Mouse (Mus musculus) CD4-positive helper T cell, adult 2 months (primary cell): ENCODE measurements at regions not wholly inside any gene's neighbourhood (a gene's known extent, or its start where the extent isn't known, plus 50 kb on each side); places are given as distances from the start of the nearest gene placed in this dataset.

ENCODE experiments used
- DNase-seq: peaks from one replicate; pipeline ENCODE4 v3.0.0-alpha.2; 2012; ENCODE audit warnings: low read depth, missing footprints, low spot score

GRCm38 (mm10) chr15:97578046-97578445, 127.6 kb downstream of the Rpap3 start:
- DNase-seq = peak; percentile 85

GRCm38 (mm10) chr15:97577196-97577595, 128.4 kb downstream of the Rpap3 start:
- DNase-seq = no peak

GRCm38 (mm10) chr15:97572639-97573038, 133.0 kb downstream of the Rpap3 start:
- no peak for DNase-seq

- no peak for DNase-seq
Measured at GRCm38 (mm10) chr15:97571885-97572284, 133.7 kb downstream of the Rpap3 start.

GRCm38 (mm10) chr15:97560096-97560495, 145.5 kb downstream of the Rpap3 start:
- DNase-seq = no peak

- no peak for DNase-seq
Measured at GRCm38 (mm10) chr15:97558725-97559124, 146.9 kb downstream of the Rpap3 start.

GRCm38 (mm10) chr15:97548354-97548753, 157.3 kb downstream of the Rpap3 start:
- DNase-seq = no peak

- peak; percentile 23 for DNase-seq
Measured at GRCm38 (mm10) chr15:97545034-97545433, 160.6 kb downstream of the Rpap3 start.

- no peak for DNase-seq
Measured at GRCm38 (mm10) chr15:97541646-97542045, 164.0 kb downstream of the Rpap3 start.

GRCm38 (mm10) chr15:97536145-97536544, 169.5 kb downstream of the Rpap3 start:
- DNase-seq = no peak

- DNase-seq = peak; percentile 61
Measured at GRCm38 (mm10) chr15:97534878-97535277, 170.7 kb downstream of the Rpap3 start.

GRCm38 (mm10) chr15:97533553-97534291, 171.9 kb downstream of the Rpap3 start:
- no peak for DNase-seq

- DNase-seq = peak; percentile 18
Measured at GRCm38 (mm10) chr15:97532346-97532910, 173.2 kb downstream of the Rpap3 start.

- DNase-seq = no peak
Measured at GRCm38 (mm10) chr15:97528291-97529050, 177.2 kb downstream of the Rpap3 start.

GRCm38 (mm10) chr15:97520395-97520794, 185.2 kb downstream of the Rpap3 start:
- DNase-seq = peak; percentile 44

GRCm38 (mm10) chr15:97519919-97520345, 185.7 kb downstream of the Rpap3 start:
- peak; percentile 20 for DNase-seq

GRCm38 (mm10) chr15:97517926-97518325, 187.7 kb downstream of the Rpap3 start:
- no peak for DNase-seq

GRCm38 (mm10) chr15:97517188-97517587, 188.4 kb downstream of the Rpap3 start:
- no peak for DNase-seq

- no peak for DNase-seq
Measured at GRCm38 (mm10) chr15:97515773-97516172, 189.9 kb downstream of the Rpap3 start.

- no peak for DNase-seq
Measured at GRCm38 (mm10) chr15:97507656-97508306, 197.8 kb downstream of the Rpap3 start.

GRCm38 (mm10) chr15:97507176-97507575, 198.4 kb downstream of the Rpap3 start:
- DNase-seq = no peak

- DNase-seq = no peak
Measured at GRCm38 (mm10) chr15:97505715-97506114, 199.9 kb downstream of the Rpap3 start.
